Mouse (Mus musculus): ENCODE measurements around the gene Serpina1f.
"Not testable (repeated sequence)": the region's sequence is repeated elsewhere in the genome, so short reads cannot be mapped to it uniquely, and the experiment has no call there.

Gene Serpina1f

GRCm38 (mm10) chr12:103695429-103695828 is at the start of gene Serpina1f:
Serpina1f (minus strand) TSS chr12:103695529.
- DNase-seq (ENCODE audit: low spot score): no peak

- DNase-seq (ENCODE audit: low spot score): peak; percentile 86
Observed at GRCm38 (mm10) chr12:103737791-103738580, 42.7 kb upstream of the Serpina1f start.

- not testable (repeated sequence) for DNase-seq (ENCODE audit: low spot score)
Observed at GRCm38 (mm10) chr12:103735566-103735965, 40.2 kb upstream of the Serpina1f start.

- DNase-seq (ENCODE audit: low spot score): not testable (repeated sequence)
Observed at GRCm38 (mm10) chr12:103735101-103735500, 39.8 kb upstream of the Serpina1f start.

- DNase-seq (ENCODE audit: low spot score): no peak
Observed at GRCm38 (mm10) chr12:103711537-103711936, 16.2 kb upstream of the Serpina1f start.

- peak; percentile 38 for DNase-seq (ENCODE audit: low spot score)
Observed at GRCm38 (mm10) chr12:103710405-103710804, 15.1 kb upstream of the Serpina1f start.

- peak; percentile 86 for DNase-seq (ENCODE audit: low spot score)
Observed at GRCm38 (mm10) chr12:103706113-103706512, 10.8 kb upstream of the Serpina1f start.

GRCm38 (mm10) chr12:103705547-103705946 is 10.2 kb upstream of the Serpina1f start:
- DNase-seq (ENCODE audit: low spot score): no peak

GRCm38 (mm10) chr12:103700144-103700750 is 4.9 kb upstream of the Serpina1f start:
- DNase-seq (ENCODE audit: low spot score): no peak

- DNase-seq (ENCODE audit: low spot score): no peak
Observed at GRCm38 (mm10) chr12:103688221-103688814, 7.0 kb downstream of the Serpina1f start.

GRCm38 (mm10) chr12:103687021-103687420 is 8.3 kb downstream of the Serpina1f start:
- DNase-seq (ENCODE audit: low spot score): peak; percentile 57

GRCm38 (mm10) chr12:103686050-103686449 is 9.3 kb downstream of the Serpina1f start:
- no peak for DNase-seq (ENCODE audit: low spot score)

- DNase-seq (ENCODE audit: low spot score): peak; percentile 82
Observed at GRCm38 (mm10) chr12:103685386-103685785, 9.9 kb downstream of the Serpina1f start.

- no peak for DNase-seq (ENCODE audit: low spot score)
Observed at GRCm38 (mm10) chr12:103683775-103684174, 11.6 kb downstream of the Serpina1f start.

GRCm38 (mm10) chr12:103681739-103682138 is 13.6 kb downstream of the Serpina1f start:
- peak; percentile 55 for DNase-seq (ENCODE audit: low spot score)

- DNase-seq (ENCODE audit: low spot score): no peak
Observed at GRCm38 (mm10) chr12:103681169-103681568, 14.2 kb downstream of the Serpina1f start.

GRCm38 (mm10) chr12:103679853-103680252 is 15.5 kb downstream of the Serpina1f start:
- not testable (repeated sequence) for DNase-seq (ENCODE audit: low spot score)

- no peak for DNase-seq (ENCODE audit: low spot score)
Observed at GRCm38 (mm10) chr12:103676039-103676438, 19.3 kb downstream of the Serpina1f start, which contains the start of gene Serpina16. Serpina16 (minus strand) TSS chr12:103676139.

GRCm38 (mm10) chr12:103673179-103673578 is 22.1 kb downstream of the Serpina1f start:
- DNase-seq (ENCODE audit: low spot score): no peak

GRCm38 (mm10) chr12:103671483-103671882 is 23.8 kb downstream of the Serpina1f start:
- DNase-seq (ENCODE audit: low spot score): no peak

GRCm38 (mm10) chr12:103670964-103671363 is 24.4 kb downstream of the Serpina1f start:
- DNase-seq (ENCODE audit: low spot score): no peak

- no peak for DNase-seq (ENCODE audit: low spot score)
Observed at GRCm38 (mm10) chr12:103670344-103670743, 25.0 kb downstream of the Serpina1f start.

- no peak for DNase-seq (ENCODE audit: low spot score)
Observed at GRCm38 (mm10) chr12:103665286-103665685, 30.0 kb downstream of the Serpina1f start.
